Mouse (Mus musculus) midbrain, embryonic 12.5 days (tissue): ENCODE measurements at regions not wholly inside any gene's neighbourhood (a gene's known extent, or its start where the extent isn't known, plus 50 kb on each side); places are given as distances from the start of the nearest gene placed in this dataset.
A peak's percentile ranks its signal among the peaks of the same experiment; 100 is the strongest.

Experiments used
- ATAC-seq: fragments of 200-750 bp; cut with Nextera tagmentation; 2 replicates; pipeline ENCODE4 v1.8.0; 2017; ENCODE audit warnings: low read depth, moderate TSS enrichment, moderate library complexity; ENCODE audit not compliant: low FRiP score
- H3K27ac ChIP-seq: fragments of 300-500 bp; sonication (generic); replicated peaks from 2 replicates; pipeline ENCODE4 v1.5.1; 2016; ENCODE audit warnings: mild to moderate bottlenecking
- H3K27me3 ChIP-seq: fragments of 300-500 bp; sonication (generic); 2 replicates; pipeline ENCODE4 v1.6.1; 2016; ENCODE audit warnings: mild to moderate bottlenecking
- H3K36me3 ChIP-seq: fragments of 300-500 bp; sonication (generic); 2 replicates; pipeline ENCODE4 v1.6.1; 2016
- H3K4me1 ChIP-seq: fragments of 300-500 bp; sonication (generic); 2 replicates; pipeline ENCODE4 v1.6.1; 2016
- H3K4me2 ChIP-seq: fragments of 300-500 bp; sonication (generic); replicated peaks from 2 replicates; pipeline ENCODE4 v1.6.1; 2016; ENCODE audit warnings: mild to moderate bottlenecking, moderate library complexity
- H3K4me3 ChIP-seq: fragments of 300-500 bp; sonication (generic); 2 replicates; pipeline ENCODE4 v1.5.1; 2016; ENCODE audit warnings: mild to moderate bottlenecking
- H3K9ac ChIP-seq: fragments of 300-500 bp; sonication (generic); replicated peaks from 2 replicates; pipeline ENCODE4 v1.6.1; 2016; ENCODE audit warnings: mild to moderate bottlenecking, moderate library complexity
- H3K9me3 ChIP-seq: fragments of 300-500 bp; sonication (generic); 2 replicates; pipeline ENCODE4 v1.6.1; 2016; ENCODE audit warnings: mild to moderate bottlenecking
- WGBS: fragments of 180-500 bp; shearing (Covaris S2); methylation state at CpG from one replicate; pipeline ENCODE4 v1.1.7; 2016; 5-methylcytosine and 5-hydroxymethylcytosine counted together

- no peak for ATAC-seq
These were observed 840.9 kb downstream of the Nova1 start for GRCm38 (mm10) chr12:45977691-45978414.

DNA sequence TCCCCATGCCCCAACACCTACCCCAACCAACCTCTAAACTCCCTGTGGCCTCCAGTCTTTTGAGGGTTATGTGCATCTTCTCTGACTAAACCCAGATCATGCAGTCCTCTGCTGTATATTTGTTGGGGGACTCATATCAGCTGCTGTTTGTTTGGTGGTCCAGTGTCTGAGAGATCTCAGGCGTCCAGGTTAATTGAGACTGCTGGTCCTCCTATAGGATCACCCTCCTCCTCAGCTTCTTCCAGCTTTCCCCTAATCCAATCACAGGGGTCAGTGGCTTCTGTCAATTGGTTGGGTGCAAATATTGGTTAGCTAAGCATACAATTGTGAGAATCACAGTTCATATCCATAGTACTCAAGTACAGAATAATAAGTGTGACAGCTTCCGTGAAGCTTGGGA, 842.9 kb downstream of the Nova1 start:
- Histone ChIP-seq H3K27me3 (no peaks in the 10 kb centered on the region), H3K9ac (no peak overlapping the region), H3K27ac (no peak overlapping the region), H3K4me3 (no peak overlapping the region), H3K4me2 (no peak overlapping the region), H3K4me1 (0 out of 2 replicates have a peak, but pooled peaks cover 3% of the 10 kb centered on the region), H3K9me3 (no peaks in the 10 kb centered on the region), H3K36me3 (no peaks in the 10 kb centered on the region)
- WGBS: 41% methylated on average over 2 of the region's 2 CpGs
- no peak for ATAC-seq

More at GRCm38 (mm10) chr12:45977691-45978414, 840.9 kb downstream of the Nova1 start:
- Histone ChIP-seq H3K27ac (no peak overlapping the region), H3K4me3 (no peak overlapping the region), H3K9me3 (no peaks in the 10 kb centered on the region), H3K27me3 (no peaks in the 10 kb centered on the region), H3K4me2 (no peak overlapping the region), H3K9ac (no peak overlapping the region), H3K36me3 (no peaks in the 10 kb centered on the region), H3K4me1 (0 out of 2 replicates have a peak, but pooled peaks cover 3% of the 10 kb centered on the region)

DNA sequence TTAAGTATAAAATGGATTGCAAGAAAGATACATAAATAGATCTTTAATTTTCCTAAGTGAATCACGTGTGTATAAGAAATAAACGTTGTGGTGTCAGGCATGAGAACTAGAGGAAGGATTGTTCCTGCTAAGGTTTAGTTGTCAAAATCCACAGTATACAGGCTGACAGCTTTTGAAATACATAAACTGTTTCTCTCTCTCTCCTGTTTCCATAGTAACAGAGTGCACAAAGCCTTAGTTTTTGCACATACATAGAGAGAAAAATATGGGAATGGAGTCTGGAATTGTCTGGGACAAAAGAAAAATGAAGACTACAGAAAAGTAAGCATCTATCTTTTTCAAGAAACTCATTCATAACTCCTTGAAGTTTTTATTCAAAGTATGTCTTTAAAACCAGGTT, 848.3 kb downstream of the Nova1 start:
- ATAC-seq: no peak
- 56% methylated on average over 2 of the region's 2 CpGs for WGBS
- no peak overlapping the region for H3K27ac ChIP-seq

DNA sequence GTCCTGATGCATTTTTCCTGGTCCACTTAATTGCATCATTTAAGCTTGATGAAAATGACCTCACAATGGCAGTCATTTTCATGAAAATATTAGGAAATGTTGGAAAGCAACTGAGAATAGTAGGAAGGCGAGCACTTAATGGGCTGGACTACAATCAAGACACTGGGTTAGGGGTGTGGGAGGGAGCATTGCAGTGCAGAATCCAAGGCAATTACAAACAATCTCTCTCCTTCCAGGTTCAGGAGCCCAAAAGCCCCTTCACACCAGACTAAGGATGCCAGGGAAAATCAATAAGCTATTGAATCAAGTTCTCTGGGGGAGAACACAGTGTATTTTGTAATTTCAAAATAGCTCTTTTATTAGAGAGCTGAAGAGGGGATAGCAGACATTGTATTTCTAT, 848.8 kb downstream of the Nova1 start:
- peak; percentile 52; the same call in 1 of the 2 replicates for ATAC-seq

More for the DNA sequence above, 848.3 kb downstream of the Nova1 start:
- Histone ChIP-seq H3K4me1 (no peaks in the 10 kb centered on the region), H3K36me3 (no peaks in the 10 kb centered on the region), H3K4me3 (no peak overlapping the region), H3K27me3 (no peaks in the 10 kb centered on the region), H3K4me2 (no peak overlapping the region), H3K9ac (no peak overlapping the region), H3K9me3 (no peaks in the 10 kb centered on the region)

DNA sequence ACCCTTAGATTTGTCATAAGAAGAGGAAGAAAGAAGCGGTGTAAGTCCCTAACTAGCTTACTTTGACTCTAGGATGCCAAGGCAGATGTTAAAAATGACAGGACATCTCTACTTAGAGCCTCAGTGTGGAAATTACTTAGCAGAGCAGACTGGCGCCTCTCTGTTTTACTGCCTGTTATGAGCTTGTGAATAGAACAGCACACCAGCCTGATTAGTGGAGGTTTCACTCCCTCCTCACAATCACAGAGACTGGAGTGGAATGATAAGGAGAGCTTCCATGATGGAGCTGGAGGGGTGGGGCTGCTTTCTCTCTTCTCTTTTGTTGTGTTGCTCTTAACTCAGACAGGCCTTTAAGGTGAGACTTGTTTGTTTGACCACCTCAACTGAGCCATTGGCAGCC, 871.8 kb downstream of the Nova1 start:
- Histone ChIP-seq H3K27ac (no peak overlapping the region), H3K27me3 (no peaks in the 10 kb centered on the region), H3K4me3 (no peak overlapping the region), H3K4me2 (no peak overlapping the region), H3K9ac (no peak overlapping the region), H3K4me1 (no peaks in the 10 kb centered on the region), H3K36me3 (no peaks in the 10 kb centered on the region), H3K9me3 (no peaks in the 10 kb centered on the region)
- no peak for ATAC-seq
- WGBS: 86% methylated on average over 2 of the region's 2 CpGs

More for the DNA sequence above, 848.8 kb downstream of the Nova1 start:
- Histone ChIP-seq H3K36me3 (no peaks in the 10 kb centered on the region), H3K4me3 (no peak overlapping the region), H3K4me1 (no peaks in the 10 kb centered on the region), H3K27ac (no peak overlapping the region; the same call in 1 of the 2 replicates), H3K9ac (no peak overlapping the region), H3K9me3 (no peaks in the 10 kb centered on the region), H3K4me2 (no peak overlapping the region), H3K27me3 (no peaks in the 10 kb centered on the region)
- 59% methylated on average over 1 of the region's 1 CpGs for WGBS

DNA sequence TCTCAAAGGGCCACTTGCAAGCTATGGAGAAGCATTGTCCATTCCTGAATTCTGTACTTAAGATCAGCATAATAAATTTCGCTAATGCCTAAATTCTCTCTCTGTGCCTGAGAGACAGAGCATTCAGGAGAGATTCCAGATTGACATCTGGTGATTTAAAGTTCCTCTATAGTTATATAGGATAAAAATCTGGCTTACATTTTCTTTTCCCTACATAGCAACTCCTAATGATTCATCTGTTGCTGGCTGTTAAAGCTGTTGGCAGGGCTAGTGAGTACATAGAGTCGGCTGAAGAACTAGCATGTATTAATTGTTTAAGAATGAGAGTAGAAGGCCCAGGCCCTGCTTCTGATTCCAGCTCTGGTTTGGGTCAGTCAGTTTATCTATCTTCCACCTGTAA, 870.0 kb upstream of the Stxbp6 start:
- WGBS: 31% methylated on average over 2 of the region's 2 CpGs
- no peak overlapping the region for H3K4me3 ChIP-seq

DNA sequence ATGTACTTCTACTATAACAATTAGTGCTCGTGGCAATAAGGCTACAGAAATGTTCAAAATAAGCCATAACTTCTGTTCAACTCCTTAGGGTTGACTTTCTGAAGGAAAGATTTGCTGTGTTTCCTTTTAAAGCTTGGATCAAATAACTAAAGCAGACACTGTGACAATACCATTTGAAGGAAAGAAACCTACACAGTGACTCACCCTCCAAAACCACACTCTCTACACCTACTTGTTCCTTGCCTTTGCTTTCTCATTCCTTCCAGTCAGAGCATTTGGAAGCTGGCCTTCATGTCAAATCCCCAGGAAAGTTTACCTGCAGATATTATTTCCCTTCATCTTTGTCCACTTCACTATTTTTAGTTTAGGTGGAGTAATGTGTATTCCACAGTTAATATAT, 867.9 kb upstream of the Stxbp6 start:
- Histone ChIP-seq H3K4me3 (no peak overlapping the region), H3K9me3 (no peaks in the 10 kb centered on the region), H3K9ac (no peak overlapping the region), H3K36me3 (no peaks in the 10 kb centered on the region), H3K27me3 (no peaks in the 10 kb centered on the region), H3K4me1 (no peaks in the 10 kb centered on the region), H3K4me2 (no peak overlapping the region), H3K27ac (no peak overlapping the region)
- ATAC-seq: no peak
- 75% methylated on average over 1 of the region's 1 CpGs for WGBS

More for the DNA sequence above, 870.0 kb upstream of the Stxbp6 start:
- Histone ChIP-seq H3K9ac (no peak overlapping the region), H3K27me3 (no peaks in the 10 kb centered on the region), H3K36me3 (no peaks in the 10 kb centered on the region), H3K4me2 (no peak overlapping the region), H3K9me3 (no peaks in the 10 kb centered on the region), H3K4me1 (no peaks in the 10 kb centered on the region), H3K27ac (no peak overlapping the region)
- no peak for ATAC-seq

- no peak overlapping the region for H3K9ac ChIP-seq
- H3K4me1 ChIP-seq: no peaks in the 10 kb centered on the region; the same call in 1 of the 2 replicates
- H3K4me2 ChIP-seq: no peak overlapping the region
- no peaks in the 10 kb centered on the region for H3K27me3 ChIP-seq
- no peaks in the 10 kb centered on the region for H3K36me3 ChIP-seq
- WGBS: 80% methylated on average over 2 of the region's 2 CpGs
- H3K4me3 ChIP-seq: no peak overlapping the region
- no peak for ATAC-seq
- no peak overlapping the region for H3K27ac ChIP-seq
- no peaks in the 10 kb centered on the region for H3K9me3 ChIP-seq
These were observed 858.9 kb upstream of the Stxbp6 start for GRCm38 (mm10) chr12:45933388-45933787.

DNA sequence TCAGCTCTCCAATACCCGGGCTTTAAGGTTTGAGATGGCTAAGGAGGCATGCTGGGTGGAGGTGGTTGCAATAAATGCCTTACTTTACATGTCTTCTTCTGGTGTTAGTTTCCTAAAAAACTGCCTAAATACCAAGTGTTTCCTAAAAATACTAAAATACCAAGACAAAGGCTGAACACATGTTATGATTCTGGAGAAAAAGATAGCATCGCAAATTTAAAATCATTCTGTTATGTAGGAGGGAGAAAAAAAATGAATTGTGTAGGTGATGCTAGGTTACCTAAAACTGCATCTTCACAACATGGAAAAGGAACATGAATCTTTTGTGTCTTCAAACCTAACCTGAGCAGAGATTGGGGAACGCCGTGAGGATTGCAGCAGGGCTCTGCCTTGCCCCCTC, 857.7 kb upstream of the Stxbp6 start:
- no peak overlapping the region for H3K4me3 ChIP-seq
- 85% methylated on average over 4 of the region's 4 CpGs for WGBS
- H3K9me3 ChIP-seq: no peaks in the 10 kb centered on the region
- H3K4me1 ChIP-seq: no peaks in the 10 kb centered on the region; the same call in 1 of the 2 replicates
- ATAC-seq: no peak
- H3K4me2 ChIP-seq: no peak overlapping the region
- no peaks in the 10 kb centered on the region for H3K27me3 ChIP-seq
- H3K27ac ChIP-seq: no peak overlapping the region
- H3K36me3 ChIP-seq: no peaks in the 10 kb centered on the region
- no peak overlapping the region for H3K9ac ChIP-seq

DNA sequence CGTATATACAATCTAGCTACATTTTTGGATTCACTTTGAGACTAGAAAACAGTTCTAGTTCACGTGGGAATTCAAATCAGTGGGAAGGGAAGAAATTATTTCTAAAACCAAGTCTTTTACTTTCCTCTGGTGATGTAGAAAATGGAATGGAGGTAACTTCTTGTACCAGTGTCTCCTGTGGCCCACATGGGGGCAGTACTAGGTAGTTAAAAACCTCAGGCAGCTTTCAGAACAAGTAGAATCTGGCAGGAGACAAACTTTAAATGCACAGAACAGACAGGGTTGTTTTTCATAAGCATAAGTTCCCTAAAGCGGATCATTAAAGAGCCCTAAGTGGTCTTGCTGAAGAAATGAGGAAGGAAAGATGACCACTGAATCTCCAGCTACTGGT, 855.2 kb upstream of the Stxbp6 start:
- Histone ChIP-seq H3K4me3 (no peak overlapping the region), H3K27ac (peak overlapping the region; percentile 61; the same call in 1 of the 2 replicates), H3K36me3 (no peaks in the 10 kb centered on the region), H3K4me1 (no peaks in the 10 kb centered on the region; the same call in 1 of the 2 replicates), H3K4me2 (no peak overlapping the region), H3K9me3 (no peaks in the 10 kb centered on the region), H3K27me3 (no peaks in the 10 kb centered on the region), H3K9ac (no peak overlapping the region)
- WGBS: 38% methylated on average over 3 of the region's 3 CpGs
- peak; percentile 79 for ATAC-seq

DNA sequence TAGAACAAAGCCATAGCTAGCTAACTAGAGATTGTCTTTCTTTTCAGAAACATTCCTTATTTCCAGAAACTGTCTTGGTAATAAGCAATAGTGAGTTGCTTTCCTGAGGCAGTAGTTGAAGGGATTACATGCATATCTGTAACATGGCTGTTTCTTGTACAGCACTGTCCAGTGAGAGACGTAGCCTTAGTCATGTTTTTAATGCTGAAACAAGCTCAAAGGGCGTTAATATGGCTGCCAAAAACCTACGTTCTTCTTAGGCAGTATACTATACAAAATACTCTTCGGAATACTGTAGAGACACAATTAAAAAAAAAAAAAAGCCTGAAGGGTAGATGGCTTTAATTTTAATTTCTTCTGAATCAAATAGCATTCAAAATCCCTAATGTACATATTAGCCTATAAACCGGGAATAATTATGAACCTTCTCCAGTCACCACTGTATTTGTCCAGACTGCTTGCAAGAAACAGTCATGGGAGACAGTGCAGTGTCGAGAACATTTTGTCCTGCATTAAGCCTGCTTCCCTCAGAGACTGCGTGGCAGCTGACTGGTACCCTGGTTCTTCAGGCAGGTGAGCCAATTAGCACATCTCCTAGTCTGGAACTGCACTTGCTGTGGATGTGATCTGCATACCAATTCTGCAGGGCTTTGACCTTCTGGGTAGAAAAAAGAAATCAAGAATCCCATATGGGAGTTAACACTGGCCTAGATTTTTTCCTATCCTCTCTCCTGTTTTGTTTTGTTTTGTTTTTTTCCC, 854.7 kb upstream of the Stxbp6 start:
- peak overlapping the region; percentile 61 for H3K27ac ChIP-seq
- H3K27me3 ChIP-seq: no peaks in the 10 kb centered on the region
- H3K9me3 ChIP-seq: no peaks in the 10 kb centered on the region
- H3K36me3 ChIP-seq: no peaks in the 10 kb centered on the region
- H3K4me2 ChIP-seq: no peak overlapping the region
- no peak overlapping the region for H3K9ac ChIP-seq
- H3K4me3 ChIP-seq: no peak overlapping the region
- WGBS: 70% methylated on average over 7 of the region's 7 CpGs
- no peaks in the 10 kb centered on the region; the same call in 1 of the 2 replicates for H3K4me1 ChIP-seq
- ATAC-seq: peak; percentile 90
